Mouse (Mus musculus) ovary, adult 18-20 months (tissue): ENCODE data around the gene Zcwpw1.
"Not testable (repeated sequence)": the region's sequence is repeated elsewhere in the genome, so short reads cannot be mapped to it uniquely, and the experiment has no call there.

Experiments
- DNase-seq: peaks from one replicate; pipeline ENCODE4 v3.0.0; 2022; ENCODE audit warnings: low spot score, mixed read lengths

Gene Zcwpw1

GRCm38 (mm10) chr5:137835966-137836520 lies 48.4 kb downstream of the Zcwpw1 start, which contains the start of gene Pilra:
Gene Pilra (minus strand): TSS chr5:137836281.
- not testable (repeated sequence) for DNase-seq

- no peak for DNase-seq
Measured at GRCm38 (mm10) chr5:137836611-137837010, 49.0 kb downstream of the Zcwpw1 start.

GRCm38 (mm10) chr5:137837110-137837509 lies 49.5 kb downstream of the Zcwpw1 start:
- DNase-seq: not testable (repeated sequence)

- DNase-seq: not testable (repeated sequence)
Measured at GRCm38 (mm10) chr5:137850313-137850712, 62.7 kb downstream of the Zcwpw1 start.

GRCm38 (mm10) chr5:137854907-137855306 lies 67.3 kb downstream of the Zcwpw1 start:
- not testable (repeated sequence) for DNase-seq

GRCm38 (mm10) chr5:137856870-137857269 lies 69.3 kb downstream of the Zcwpw1 start:
- not testable (repeated sequence) for DNase-seq

GRCm38 (mm10) chr5:137857960-137858710 lies 70.5 kb downstream of the Zcwpw1 start, which contains the start of gene Pilrb1:
Gene Pilrb1 (minus strand): TSS chr5:137858106.
- DNase-seq: not testable (repeated sequence)

GRCm38 (mm10) chr5:137864008-137864407 lies 76.4 kb downstream of the Zcwpw1 start:
- not testable (repeated sequence) for DNase-seq

- not testable (repeated sequence) for DNase-seq
Measured at GRCm38 (mm10) chr5:137868600-137868999, 81.0 kb downstream of the Zcwpw1 start.

GRCm38 (mm10) chr5:137871644-137872380 lies 84.2 kb downstream of the Zcwpw1 start, which contains the start of gene Pilrb2:
Gene Pilrb2 (minus strand): TSS chr5:137871815.
- not testable (repeated sequence) for DNase-seq
